Mouse (Mus musculus) CH12.LX (cell line): ENCODE measurements around the gene Tspyl3.

Source experiments
- CHD2 ChIP-seq: IDR thresholded peaks from 2 replicates; pipeline ENCODE4 v1.6.1; 2011; ENCODE audit warnings: low read length, improper control_type of control experiment
- CTCF ChIP-seq, 2 experiments: IDR thresholded peaks in 1 of 2; conservative IDR thresholded peaks in 1 of 2; 2 replicates each; pipeline ENCODE4 v1.5.1; 2011 to 2012; ENCODE audit warnings: low read depth in 2 of 2, low read length in 2 of 2, improper control_type of control experiment in 1 of 2, inconsistent platforms in 1 of 2, mild to moderate bottlenecking in 1 of 2, moderate library complexity in 1 of 2
- ELF1 ChIP-seq: IDR thresholded peaks from 2 replicates; pipeline ENCODE4 v1.6.1; 2014; ENCODE audit warnings: low read depth, mild to moderate bottlenecking, inconsistent platforms, low read length, improper control_type of control experiment
- EP300 ChIP-seq: IDR thresholded peaks from 2 replicates; pipeline ENCODE4 v1.6.1; 2011; ENCODE audit warnings: low read length, improper control_type of control experiment
- GABPA ChIP-seq: IDR thresholded peaks from 2 replicates; pipeline ENCODE4 v1.6.1; 2012; ENCODE audit warnings: low read depth, low read length, improper control_type of control experiment, inconsistent platforms; ENCODE audit not compliant: insufficient replicate concordance
- IRF4 ChIP-seq: IDR thresholded peaks from 2 replicates; pipeline ENCODE4 v1.6.1; 2014; ENCODE audit warnings: low read depth, mild to moderate bottlenecking, inconsistent platforms, low read length, improper control_type of control experiment
- JUND ChIP-seq: conservative IDR thresholded peaks from 2 replicates; pipeline ENCODE4 v1.6.1; 2011; ENCODE audit warnings: low read depth, low read length, improper control_type of control experiment
- KAT2A ChIP-seq: IDR thresholded peaks from 2 replicates; pipeline ENCODE4 v1.6.1; 2012; ENCODE audit warnings: low read length, improper control_type of control experiment, inconsistent platforms; ENCODE audit not compliant: insufficient replicate concordance
- MAZ ChIP-seq: IDR thresholded peaks from 2 replicates; pipeline ENCODE4 v1.6.1; 2012; ENCODE audit warnings: low read depth, mild to moderate bottlenecking, inconsistent platforms, low read length, improper control_type of control experiment, moderate library complexity
- MEF2A ChIP-seq: IDR thresholded peaks from 2 replicates; pipeline ENCODE4 v1.6.1; 2014; ENCODE audit warnings: low read depth, mild to moderate bottlenecking, inconsistent platforms, low read length, improper control_type of control experiment, borderline replicate concordance
- POLR2A ChIP-seq: IDR thresholded peaks from 2 replicates; pipeline ENCODE4 v1.6.1; 2011; ENCODE audit warnings: low read depth, mild to moderate bottlenecking, improper control_type of control experiment, low read length
- TBP ChIP-seq: conservative IDR thresholded peaks from 2 replicates; pipeline ENCODE4 v1.6.1; 2011; ENCODE audit warnings: low read depth, low read length, improper control_type of control experiment
- USF1 ChIP-seq: IDR thresholded peaks from 2 replicates; pipeline ENCODE4 v1.6.1; 2014; ENCODE audit warnings: low read depth, mild to moderate bottlenecking, inconsistent platforms, low read length, improper control_type of control experiment

- no peak for TF ChIP-seq CTCF (conservative IDR thresholded peaks at IDR 0.05 in 1 of 2, IDR thresholded peaks at IDR 0.05 in 1 of 2; ENCODE audit: low read depth in 2 of 2, low read length in 2 of 2)
- TF ChIP-seq USF1 = no peak
- TF ChIP-seq EP300 = no peak
- TF ChIP-seq ELF1 = no peak
- TF ChIP-seq MAZ = no peak
- TF ChIP-seq JUND = no peak
- no peak for TF ChIP-seq POLR2A
- TF ChIP-seq GABPA = no peak
- TF ChIP-seq MEF2A = no peak
- TF ChIP-seq KAT2A = no peak
- no peak for TF ChIP-seq CHD2
- TF ChIP-seq IRF4 = no peak
- no peak for TF ChIP-seq TBP
These were observed 16.9 kb upstream of the Tspyl3 start for GRCm38 (mm10) chr2:153242156-153242555.
